Mouse (Mus musculus): ENCODE results near the gene Taok3. TPM values are rescaled to one million over a fixed set of nuclear protein-coding genes. Genes with fewer than 3 reads are reported as not detected.

Gene Taok3
- total RNA-seq, 2 experiments from 2014 or later: 4.4 to 5.8 TPM

- no peak for DNase-seq
Measured at GRCm38 (mm10) chr5:117117716-117118115, 2.2 kb upstream of the Taok3 start.

GRCm38 (mm10) chr5:117118220-117118619, 1.7 kb upstream of the Taok3 start:
- no peak for DNase-seq

GRCm38 (mm10) chr5:117118850-117119249, 1.1 kb upstream of the Taok3 start:
- DNase-seq: no peak

- DNase-seq: no peak
Measured at GRCm38 (mm10) chr5:117120489-117121466, 849 bp downstream of the Taok3 start.

GRCm38 (mm10) chr5:117121657-117122056, 1.7 kb downstream of the Taok3 start:
- DNase-seq: no peak

- no peak for DNase-seq
Measured at GRCm38 (mm10) chr5:117123102-117123501, 3.2 kb downstream of the Taok3 start.

GRCm38 (mm10) chr5:117123840-117124239, 3.9 kb downstream of the Taok3 start:
- DNase-seq: no peak

GRCm38 (mm10) chr5:117125482-117126346, 5.8 kb downstream of the Taok3 start:
- DNase-seq: no peak

GRCm38 (mm10) chr5:117127051-117127450, 7.1 kb downstream of the Taok3 start:
- no peak for DNase-seq

GRCm38 (mm10) chr5:117130726-117131125, 10.8 kb downstream of the Taok3 start:
- no peak for DNase-seq

- DNase-seq: peak; percentile 21
Measured at GRCm38 (mm10) chr5:117133446-117134065, 13.6 kb downstream of the Taok3 start.

GRCm38 (mm10) chr5:117134066-117134888, 14.3 kb downstream of the Taok3 start:
- DNase-seq: no peak

- no peak for DNase-seq
Measured at GRCm38 (mm10) chr5:117134889-117135456, 15.0 kb downstream of the Taok3 start.

GRCm38 (mm10) chr5:117135869-117136268, 15.9 kb downstream of the Taok3 start:
- no peak for DNase-seq

- no peak for DNase-seq
Measured at GRCm38 (mm10) chr5:117136570-117136969, 16.6 kb downstream of the Taok3 start.

- DNase-seq: no peak
Measured at GRCm38 (mm10) chr5:117137011-117137410, 17.1 kb downstream of the Taok3 start.

GRCm38 (mm10) chr5:117137594-117137993, 17.7 kb downstream of the Taok3 start:
- no peak for DNase-seq

- DNase-seq: peak; percentile 68
Measured at GRCm38 (mm10) chr5:117138295-117138988, 18.5 kb downstream of the Taok3 start.

GRCm38 (mm10) chr5:117139822-117140221, 19.9 kb downstream of the Taok3 start:
- no peak for DNase-seq

GRCm38 (mm10) chr5:117140374-117140773, 20.4 kb downstream of the Taok3 start:
- DNase-seq: no peak
